In the genomic region with DNA sequence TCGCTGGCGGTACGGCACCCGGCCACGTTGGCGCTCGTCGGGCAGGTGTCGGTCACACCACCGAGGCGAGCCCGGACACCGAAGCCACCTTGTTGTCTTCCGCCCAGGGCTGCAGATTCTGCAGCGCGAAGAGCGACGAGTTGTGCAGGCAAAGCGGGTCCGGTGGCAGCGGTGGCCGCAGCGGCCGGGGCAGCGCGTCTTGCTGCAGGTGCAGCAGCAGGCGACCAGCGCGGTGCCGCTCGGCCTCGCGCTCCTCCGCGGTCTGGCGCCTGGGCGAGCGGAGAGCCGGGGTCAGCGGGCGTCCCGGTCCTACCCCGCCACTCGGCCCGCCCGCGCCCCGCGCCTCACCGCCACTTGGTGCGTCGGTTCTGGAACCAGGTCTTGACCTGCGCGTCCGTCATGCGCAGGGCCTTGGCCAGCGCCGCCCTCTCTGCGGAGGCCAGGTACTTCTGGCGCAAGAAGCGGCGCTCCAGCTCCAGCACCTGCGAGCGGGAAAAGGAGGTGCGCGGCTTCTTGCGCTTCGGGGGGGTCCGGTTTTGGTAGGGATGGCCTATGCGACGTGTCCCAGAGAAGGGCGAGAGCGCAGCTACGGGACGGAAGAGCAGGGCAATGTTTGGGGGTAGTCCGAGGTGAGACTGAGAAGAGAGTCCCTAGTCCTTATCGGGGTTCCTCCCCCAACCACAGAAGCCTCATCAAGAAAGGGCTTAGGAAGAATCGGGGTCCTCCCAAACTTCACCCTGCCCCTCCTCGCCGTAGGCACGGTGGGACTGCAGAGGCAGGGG, we compare ENCODE assay signal across 7 mouse cellular contexts. TPM values are rescaled to one million over a fixed set of nuclear protein-coding genes. Genes with fewer than 3 reads are reported as not detected.
DNase-seq lines count a peak whose midpoint lies in the region; ATAC-seq lines count a peak whose summit lies in the region.

No protein-coding gene starts in this region.

- no peak overlapping the region for H3K9ac ChIP-seq in lung, embryonic 16.5 days (ENCODE audit: low read length)
- H3K9ac ChIP-seq in forebrain, embryonic 15.5 days (replicated peaks) = no peak overlapping the region
- H3K9ac ChIP-seq in liver, embryonic 11.5 days (ENCODE audit: low read depth, low read length) = no peak overlapping the region
- no peak overlapping the region; the same call in 1 of the 2 replicates for H3K9ac ChIP-seq in stomach, embryonic 16.5 days (ENCODE audit: low read length)

- peak overlapping the region; percentile 29 for H3K4me3 ChIP-seq in lung, embryonic 16.5 days (ENCODE audit: low read length)
- H3K4me3 ChIP-seq in forebrain, embryonic 15.5 days = peak overlapping the region; percentile 11; the same call in 1 of the 2 replicates
- peak overlapping the region; percentile 36 for H3K4me3 ChIP-seq in liver, embryonic 11.5 days (ENCODE audit: low read depth, low read length)
- peak overlapping the region; percentile 28 for H3K4me3 ChIP-seq in stomach, embryonic 16.5 days (replicated peaks; ENCODE audit: low read length)

- H3K4me2 ChIP-seq in lung, embryonic 16.5 days (ENCODE audit: low read depth, low read length) = peak overlapping the region; percentile 45
- no peak overlapping the region for H3K4me2 ChIP-seq in forebrain, embryonic 15.5 days (replicated peaks)
- peak overlapping the region; percentile 53 for H3K4me2 ChIP-seq in liver, embryonic 11.5 days
- peak overlapping the region; percentile 40 for H3K4me2 ChIP-seq in stomach, embryonic 16.5 days (ENCODE audit: low read depth, low read length)

- no peaks in the 10 kb centered on the region for H3K36me3 ChIP-seq in lung, embryonic 16.5 days (ENCODE audit: control insufficient read depth, insufficient read depth, low read length)
- H3K36me3 ChIP-seq in forebrain, embryonic 15.5 days = no peaks in the 10 kb centered on the region
- H3K36me3 ChIP-seq in liver, embryonic 11.5 days (ENCODE audit: control insufficient read depth, insufficient read depth, low read length) = no peaks in the 10 kb centered on the region
- H3K36me3 ChIP-seq in stomach, embryonic 16.5 days (ENCODE audit: control insufficient read depth, insufficient read depth, low read length) = no peaks in the 10 kb centered on the region

- WGBS in lung, embryonic 16.5 days = 1% methylated on average over 79 of the region's 81 CpGs
- 1% methylated on average over 80 of the region's 81 CpGs for whole genome bisulfite sequencing in forebrain, embryonic 15.5 days
- WGBS in liver, embryonic 11.5 days = 1% methylated on average over 81 of the region's 81 CpGs
- WGBS in stomach, embryonic 16.5 days = 1% methylated on average over 81 of the region's 81 CpGs

- H3K4me1 ChIP-seq in lung, embryonic 16.5 days (replicated peaks; ENCODE audit: control insufficient read depth, insufficient read depth, low read length) = peaks cover 2% of the 10 kb centered on the region; the same call in 1 of the 2 replicates
- peaks cover 21% of the 10 kb centered on the region for H3K4me1 ChIP-seq in forebrain, embryonic 15.5 days
- H3K4me1 ChIP-seq in liver, embryonic 11.5 days (replicated peaks; ENCODE audit: control insufficient read depth, insufficient read depth, low read length) = peaks cover 19% of the 10 kb centered on the region
- peaks cover 11% of the 10 kb centered on the region for H3K4me1 ChIP-seq in stomach, embryonic 16.5 days (ENCODE audit: control insufficient read depth, insufficient read depth, low read length)

- no peak for DNase-seq in lung, postnatal 25 days (ENCODE audit: low spot score)
- DNase-seq in liver, embryonic 11.5 days (ENCODE audit: low spot score) = no peak
- no peak for DNase-seq in thymus, adult 18-20 months

- no peaks in the 10 kb centered on the region for H3K9me3 ChIP-seq in lung, embryonic 16.5 days (ENCODE audit: control insufficient read depth, low read length)
- H3K9me3 ChIP-seq in forebrain, embryonic 15.5 days = no peaks in the 10 kb centered on the region
- H3K9me3 ChIP-seq in liver, embryonic 11.5 days (ENCODE audit: control insufficient read depth, low read length) = no peaks in the 10 kb centered on the region
- H3K9me3 ChIP-seq in stomach, embryonic 16.5 days (replicated peaks; ENCODE audit: control insufficient read depth, low read length) = no peaks in the 10 kb centered on the region

- H3K27ac ChIP-seq in lung, embryonic 16.5 days (ENCODE audit: low read length) = no peak overlapping the region
- no peak overlapping the region for H3K27ac ChIP-seq in forebrain, embryonic 15.5 days (replicated peaks)
- no peak overlapping the region for H3K27ac ChIP-seq in liver, embryonic 11.5 days (ENCODE audit: low read depth, low read length)
- no peak overlapping the region for H3K27ac ChIP-seq in stomach, embryonic 16.5 days (ENCODE audit: low read length)

- H3K27me3 ChIP-seq in lung, embryonic 16.5 days (ENCODE audit: control insufficient read depth, insufficient read depth, low read depth, low read length) = peaks cover 95% of the 10 kb centered on the region
- H3K27me3 ChIP-seq in forebrain, embryonic 15.5 days = peaks cover 95% of the 10 kb centered on the region
- H3K27me3 ChIP-seq in liver, embryonic 11.5 days (replicated peaks; ENCODE audit: control insufficient read depth, insufficient read depth, low read length) = peaks cover 99% of the 10 kb centered on the region
- H3K27me3 ChIP-seq in stomach, embryonic 16.5 days (ENCODE audit: control insufficient read depth, insufficient read depth, low read length) = peaks cover 95% of the 10 kb centered on the region

- ATAC-seq in lung, embryonic 16.5 days (ENCODE audit: low read depth) = no peak
- no peak for ATAC-seq in forebrain, embryonic 15.5 days (replicated peaks)
- no peak for ATAC-seq in liver, embryonic 11.5 days (replicated peaks; ENCODE audit: low FRiP score)
- ATAC-seq in stomach, embryonic 16.5 days (ENCODE audit: insufficient read depth, low FRiP score) = no peak
- no peak for ATAC-seq in monocyte, adult 5-6 weeks (replicated peaks; ENCODE audit: insufficient number of reproducible peaks, low FRiP score, low TSS enrichment, poor library complexity, severe bottlenecking)

RNA-seq across cellular contexts. Expression of gene Tlx2, which starts 1.2 kb away (rescaled TPM):
- 0.52 and 0.79 TPM in 2 replicates for polyA plus RNA-seq in lung, embryonic 16.5 days (2015; fragmentation: Nextera tagmentation; extraction: Ambion mirVana)
- not detected in 2 replicates for polyA plus RNA-seq in forebrain, embryonic 15.5 days (2015; fragmentation: Nextera tagmentation; extraction: Ambion mirVana)
- 0.30 and 0.95 TPM in 2 replicates for polyA plus RNA-seq in liver, embryonic 11.5 days (2014; fragmentation: Nextera tagmentation; extraction: Ambion mirVana)
- polyA plus RNA-seq in stomach, embryonic 16.5 days (2015; fragmentation: Nextera tagmentation; extraction: Ambion mirVana) = 1.8 and 3.4 TPM in 2 replicates
- total RNA-seq in monocyte, adult 5-6 weeks (2017) = not detected in 3 replicates

RNA-seq across cellular contexts. Expression of gene Pcgf1, which starts 8.8 kb away (rescaled TPM):
- 31.7 and 32.5 TPM in 2 replicates for polyA plus RNA-seq in lung, embryonic 16.5 days (2015; fragmentation: Nextera tagmentation; extraction: Ambion mirVana)
- polyA plus RNA-seq in forebrain, embryonic 15.5 days (2015; fragmentation: Nextera tagmentation; extraction: Ambion mirVana) = 48.1 and 49.2 TPM in 2 replicates
- 25.0 and 27.8 TPM in 2 replicates for polyA plus RNA-seq in liver, embryonic 11.5 days (2014; fragmentation: Nextera tagmentation; extraction: Ambion mirVana)
- polyA plus RNA-seq in stomach, embryonic 16.5 days (2015; fragmentation: Nextera tagmentation; extraction: Ambion mirVana) = 25.1 and 28.8 TPM in 2 replicates
- total RNA-seq in monocyte, adult 5-6 weeks (2017) = 2.0 to 13.5 TPM (median 6.9 TPM) in 3 replicates

RNA-seq across cellular contexts. Expression of gene Dqx1, which starts 11.3 kb away (rescaled TPM):
- polyA plus RNA-seq in lung, embryonic 16.5 days (2015; fragmentation: Nextera tagmentation; extraction: Ambion mirVana) = 1.9 and 2.0 TPM in 2 replicates
- polyA plus RNA-seq in forebrain, embryonic 15.5 days (2015; fragmentation: Nextera tagmentation; extraction: Ambion mirVana) = 0.34 and 0.42 TPM in 2 replicates
- 6.1 and 6.2 TPM in 2 replicates for polyA plus RNA-seq in liver, embryonic 11.5 days (2014; fragmentation: Nextera tagmentation; extraction: Ambion mirVana)
- 6.0 and 6.4 TPM in 2 replicates for polyA plus RNA-seq in stomach, embryonic 16.5 days (2015; fragmentation: Nextera tagmentation; extraction: Ambion mirVana)
- total RNA-seq in monocyte, adult 5-6 weeks (2017) = 0.21 to 3.8 TPM (median 2.6 TPM) in 3 replicates

RNA-seq across cellular contexts. Expression of gene Htra2, which starts 13.8 kb away (rescaled TPM):
- 61.8 and 64.9 TPM in 2 replicates for polyA plus RNA-seq in lung, embryonic 16.5 days (2015; fragmentation: Nextera tagmentation; extraction: Ambion mirVana)
- 69.9 and 71.0 TPM in 2 replicates for polyA plus RNA-seq in forebrain, embryonic 15.5 days (2015; fragmentation: Nextera tagmentation; extraction: Ambion mirVana)
- 102 and 103 TPM in 2 replicates for polyA plus RNA-seq in liver, embryonic 11.5 days (2014; fragmentation: Nextera tagmentation; extraction: Ambion mirVana)
- polyA plus RNA-seq in stomach, embryonic 16.5 days (2015; fragmentation: Nextera tagmentation; extraction: Ambion mirVana) = 66.5 and 72.3 TPM in 2 replicates
- 81.4 to 125 TPM (median 105 TPM) in 3 replicates for total RNA-seq in monocyte, adult 5-6 weeks (2017)

RNA-seq across cellular contexts. Expression of gene Aup1, which starts 14.6 kb away (rescaled TPM):
- 195 and 211 TPM in 2 replicates for polyA plus RNA-seq in lung, embryonic 16.5 days (2015; fragmentation: Nextera tagmentation; extraction: Ambion mirVana)
- polyA plus RNA-seq in forebrain, embryonic 15.5 days (2015; fragmentation: Nextera tagmentation; extraction: Ambion mirVana) = 159 and 161 TPM in 2 replicates
- 220 and 230 TPM in 2 replicates for polyA plus RNA-seq in liver, embryonic 11.5 days (2014; fragmentation: Nextera tagmentation; extraction: Ambion mirVana)
- 228 and 235 TPM in 2 replicates for polyA plus RNA-seq in stomach, embryonic 16.5 days (2015; fragmentation: Nextera tagmentation; extraction: Ambion mirVana)
- total RNA-seq in monocyte, adult 5-6 weeks (2017) = 187 to 238 TPM (median 209 TPM) in 3 replicates
